In the genomic region with DNA sequence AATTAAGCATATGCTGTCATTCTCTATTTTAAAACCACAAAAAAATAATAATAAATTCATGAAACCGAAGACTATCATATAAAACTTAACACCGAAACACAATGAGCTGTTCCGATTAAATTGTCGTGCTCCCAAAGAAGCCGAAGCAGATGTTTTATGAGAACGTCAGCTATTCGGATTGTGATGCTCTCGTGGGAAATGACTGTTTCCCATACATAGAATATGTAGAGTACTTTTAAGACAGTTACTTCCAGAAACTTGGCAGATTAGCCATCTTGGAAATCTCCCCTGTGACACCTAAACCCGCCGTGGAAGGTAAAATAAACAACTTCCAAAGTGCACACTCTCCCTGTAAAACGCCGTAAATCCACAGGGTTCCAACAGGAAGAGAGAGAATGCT, we compare ENCODE assay signal across 15 mouse cellular contexts.
A peak's percentile ranks its signal among the peaks of the same experiment; 100 is the strongest.
DNase-seq lines count a peak whose midpoint lies in the region; ATAC-seq and TF ChIP-seq lines count a peak whose summit lies in the region.
"Had no signal": no experiment of that assay in that cellular context is flagged by ENCODE, and none has a peak within 500 bp of the region (broad histone marks: within the 10 kb centered on the region; RNA-seq: fewer than 3 reads in every experiment).

No protein-coding gene starts in this region.

- no peaks in the 10 kb centered on the region for H3K79me2 ChIP-seq in heart, adult 2 months (replicated peaks; ENCODE audit: control insufficient read depth, insufficient read depth, low read length)
- H3K79me2 ChIP-seq in myocyte (ENCODE audit: control insufficient read depth, insufficient read depth): no peaks in the 10 kb centered on the region

- peak overlapping the region; percentile 55 for H3K27ac ChIP-seq in heart, adult 2 months
- no peak overlapping the region for H3K27ac ChIP-seq in heart, embryonic 10.5 days
- no peak overlapping the region for H3K27ac ChIP-seq in layer of hippocampus, adult 2 months
- H3K27ac ChIP-seq in embryonic facial prominence, embryonic 15.5 days (replicated peaks): peak overlapping the region; percentile 85
- H3K27ac ChIP-seq: macrophage had no signal

- H3K36me3 ChIP-seq in heart, adult 2 months (ENCODE audit: control insufficient read depth, insufficient read depth, low read length): no peaks in the 10 kb centered on the region
- H3K36me3 ChIP-seq in heart, embryonic 10.5 days: no peaks in the 10 kb centered on the region
- H3K36me3 ChIP-seq in embryonic facial prominence, embryonic 15.5 days: no peaks in the 10 kb centered on the region
- no peaks in the 10 kb centered on the region for H3K36me3 ChIP-seq in myocyte (ENCODE audit: control insufficient read depth, insufficient read depth)
- H3K36me3 ChIP-seq: G1E had no signal

- H3K4me2 ChIP-seq in embryonic facial prominence, embryonic 15.5 days (replicated peaks): peak overlapping the region; percentile 3; the same call in 1 of the 2 replicates
- H3K4me2 ChIP-seq in myocyte (ENCODE audit: low read depth): peak overlapping the region; percentile 75

- H3K4me1 ChIP-seq in heart, adult 2 months (ENCODE audit: control insufficient read depth, insufficient read depth, low read length): no peaks in the 10 kb centered on the region; the same call in 1 of the 2 replicates
- H3K4me1 ChIP-seq in heart, embryonic 10.5 days: no peaks in the 10 kb centered on the region
- H3K4me1 ChIP-seq in embryonic facial prominence, embryonic 15.5 days: peaks cover 11% of the 10 kb centered on the region

- TF ChIP-seq EP300 in heart, adult 2 months (IDR thresholded peaks at IDR 0.05; ENCODE audit: insufficient read depth, low read depth, low read length): no peak

- DNase-seq in heart, adult 2 months: no peak
- no peak for DNase-seq in heart, embryonic 10.5 days (ENCODE audit: low spot score)
- DNase-seq in layer of hippocampus, adult 2 months (ENCODE audit: low spot score in 2 of 2): no peak
- no peak for DNase-seq in layer of hippocampus, postnatal 25 days (ENCODE audit: extremely low spot score in 1 of 2, low spot score in 1 of 2)
- no peak for DNase-seq in thymus, postnatal 4 days
- DNase-seq in adrenal gland, adult 18-20 months (ENCODE audit: low spot score in 2 of 2): no peak
- DNase-seq: B cell, adult 2 months; cerebellum, adult 9-11 months; layer of hippocampus, adult 9-11 months; thymus, postnatal 36 days had no signal

- no peak for TF ChIP-seq POLR2A in heart, adult 2 months (IDR thresholded peaks at IDR 0.05; ENCODE audit: insufficient read depth, low read depth, low read length)
- no peak for TF ChIP-seq POLR2A in myocyte (IDR thresholded peaks at IDR 0.05; ENCODE audit: insufficient read length, low read depth)

- H3K9ac ChIP-seq in heart, adult 2 months (ENCODE audit: low read depth, low read length): no peak overlapping the region
- no peak overlapping the region for H3K9ac ChIP-seq in embryonic facial prominence, embryonic 15.5 days

- no peaks in the 10 kb centered on the region for H3K27me3 ChIP-seq in heart, adult 2 months (ENCODE audit: control insufficient read depth, insufficient read depth, low read length)
- H3K27me3 ChIP-seq in heart, embryonic 10.5 days (ENCODE audit: insufficient read depth, poor library complexity, severe bottlenecking): no peaks in the 10 kb centered on the region
- H3K27me3 ChIP-seq in embryonic facial prominence, embryonic 15.5 days: no peaks in the 10 kb centered on the region
- H3K27me3 ChIP-seq in myocyte (ENCODE audit: control insufficient read depth, insufficient read depth, insufficient read length): no peaks in the 10 kb centered on the region

- no peaks in the 10 kb centered on the region for H3K9me3 ChIP-seq in heart, embryonic 10.5 days
- H3K9me3 ChIP-seq in embryonic facial prominence, embryonic 15.5 days (replicated peaks): no peaks in the 10 kb centered on the region

- TF ChIP-seq CTCF in heart, adult 2 months (IDR thresholded peaks at IDR 0.05): no peak
- TF ChIP-seq CTCF in layer of hippocampus, adult 2 months (conservative IDR thresholded peaks at IDR 0.05): no peak

- WGBS in heart, adult 2 months: 56% methylated on average over 12 of the region's 12 CpGs
- 72% methylated on average over 12 of the region's 12 CpGs for WGBS in heart, embryonic 10.5 days
- 39% methylated on average over 12 of the region's 12 CpGs for WGBS in embryonic facial prominence, embryonic 15.5 days

- no peak overlapping the region for H3ac ChIP-seq in myocyte (ENCODE audit: control insufficient read depth, insufficient read length)

- no peak overlapping the region for H3K4me3 ChIP-seq in heart, adult 2 months
- H3K4me3 ChIP-seq in heart, embryonic 10.5 days: no peak overlapping the region
- H3K4me3 ChIP-seq in layer of hippocampus, adult 2 months: peak overlapping the region; percentile 1; the same call in 1 of the 2 replicates
- H3K4me3 ChIP-seq in embryonic facial prominence, embryonic 15.5 days (replicated peaks): no peak overlapping the region
- H3K4me3 ChIP-seq in myocyte: peak overlapping the region; percentile 13

- ATAC-seq in embryonic facial prominence, embryonic 15.5 days (ENCODE audit: insufficient number of reproducible peaks, low FRiP score, low TSS enrichment, low read depth): 0 out of 2 replicates have a peak, but pooled peaks have one; percentile 56
- ATAC-seq: inflammation-experienced regulatory T-cells, adult 6 months had no signal

- intact Hi-C loops in heart, adult 2 months (cut with DNase I): no loop called here

TF ChIP-seq in myocyte, 11 proteins besides CTCF, POLR2A, EP300 and RAD21:
- TF ChIP-seq TCF12 (IDR thresholded peaks at IDR 0.05; ENCODE audit: insufficient read depth, poor library complexity, severe bottlenecking) (no peak), MAX (IDR thresholded peaks at IDR 0.05; ENCODE audit: low read depth) (no peak), TCF3 (IDR thresholded peaks at IDR 0.05; ENCODE audit: insufficient read length, low read depth) (no peak), MYOG (IDR thresholded peaks at IDR 0.05; ENCODE audit: control insufficient read depth in 1 of 3, insufficient read depth in 1 of 3, insufficient read length in 2 of 3, low read depth in 2 of 3) (no peak), E2F4 (IDR thresholded peaks at IDR 0.05; ENCODE audit: insufficient read depth) (no peak), CEBPB (IDR thresholded peaks at IDR 0.05; ENCODE audit: insufficient read depth, poor library complexity, severe bottlenecking) (no peak), SRF (IDR thresholded peaks at IDR 0.05; ENCODE audit: control insufficient read depth, insufficient read length, low read depth) (no peak), USF1 (IDR thresholded peaks at IDR 0.05; ENCODE audit: low read depth) (no peak), POLR2AphosphoS2 (IDR thresholded peaks at IDR 0.05; ENCODE audit: insufficient read length, low read depth) (no peak), REST (IDR thresholded peaks at IDR 0.05; ENCODE audit: insufficient read depth, insufficient read length) (no peak), MYOD1 (IDR thresholded peaks at IDR 0.05; ENCODE audit: control insufficient read depth in 1 of 3, insufficient read length in 2 of 3, low read depth in 2 of 3) (no peak)

Comparison
In these comparisons a context has a peak if more than half of its experiments do, and no peak if none do; other contexts are left out.
1. H3K27ac ChIP-seq: peak in heart, adult 2 months (single experiment) and embryonic facial prominence, embryonic 15.5 days (single experiment); none in heart, embryonic 10.5 days (single experiment) and layer of hippocampus, adult 2 months (single experiment).
2. H3K4me3 ChIP-seq: peak in layer of hippocampus, adult 2 months (single experiment) and myocyte (single experiment); none in heart, adult 2 months (single experiment), heart, embryonic 10.5 days (single experiment) and embryonic facial prominence, embryonic 15.5 days (single experiment).